Mouse (Mus musculus): ENCODE results near the gene Nans. TPM values are rescaled to one million over a fixed set of nuclear protein-coding genes. Genes with fewer than 3 reads are reported as not detected.

The Nans gene
- polyA plus RNA-seq, 1 experiment: 53.4 TPM

- peak overlapping the region; percentile 83 for H3K27ac ChIP-seq (ENCODE audit: control insufficient read depth, insufficient read depth, low read length)
- TF ChIP-seq POLR2A (IDR thresholded peaks at IDR 0.05; ENCODE audit: control insufficient read depth, extremely low read depth, insufficient read depth, low read length, poor library complexity): no peak
- no peak for DNase-seq
- WGBS: 36% methylated on average over 5 of the region's 5 CpGs
- H3K36me3 ChIP-seq (ENCODE audit: control insufficient read depth, insufficient read depth, low read length): no peaks in the 10 kb centered on the region; the same call in 1 of the 2 replicates
- no peaks in the 10 kb centered on the region for H3K27me3 ChIP-seq (ENCODE audit: control insufficient read depth, insufficient read depth, low read length)
- H3K4me3 ChIP-seq (ENCODE audit: control insufficient read depth, insufficient read depth, low read length): no peak overlapping the region
- H3K4me1 ChIP-seq (replicated peaks; ENCODE audit: control insufficient read depth, insufficient read depth, low read length): peaks cover 26% of the 10 kb centered on the region
Measured at GRCm38 (mm10) chr4:46454097-46454864, 34.8 kb upstream of the Nans start.

GRCm38 (mm10) chr4:46456762-46457161 lies 32.3 kb upstream of the Nans start:
- Histone ChIP-seq H3K27ac (ENCODE audit: control insufficient read depth, insufficient read depth, low read length) (no peak overlapping the region), H3K36me3 (ENCODE audit: control insufficient read depth, insufficient read depth, low read length) (peaks cover 18% of the 10 kb centered on the region), H3K4me1 (replicated peaks; ENCODE audit: control insufficient read depth, insufficient read depth, low read length) (peaks cover 23% of the 10 kb centered on the region), H3K4me3 (ENCODE audit: control insufficient read depth, insufficient read depth, low read length) (no peak overlapping the region), H3K27me3 (ENCODE audit: control insufficient read depth, insufficient read depth, low read length) (no peaks in the 10 kb centered on the region)
- DNase-seq: no peak
- TF ChIP-seq CTCF (IDR thresholded peaks at IDR 0.05; ENCODE audit: borderline replicate concordance, control insufficient read depth, extremely low read depth, insufficient read depth, low read length, poor library complexity) (no peak), POLR2A (IDR thresholded peaks at IDR 0.05; ENCODE audit: control insufficient read depth, extremely low read depth, insufficient read depth, low read length, poor library complexity) (no peak)
- WGBS: 72% methylated on average over 4 of the region's 4 CpGs

GRCm38 (mm10) chr4:46457186-46457585 lies 31.9 kb upstream of the Nans start:
- Histone ChIP-seq H3K36me3 (ENCODE audit: control insufficient read depth, insufficient read depth, low read length) (peaks cover 22% of the 10 kb centered on the region), H3K4me1 (replicated peaks; ENCODE audit: control insufficient read depth, insufficient read depth, low read length) (peaks cover 23% of the 10 kb centered on the region), H3K27me3 (ENCODE audit: control insufficient read depth, insufficient read depth, low read length) (no peaks in the 10 kb centered on the region), H3K4me3 (ENCODE audit: control insufficient read depth, insufficient read depth, low read length) (no peak overlapping the region), H3K27ac (ENCODE audit: control insufficient read depth, insufficient read depth, low read length) (no peak overlapping the region)
- DNase-seq: no peak
- WGBS: 82% methylated on average over 3 of the region's 3 CpGs
- TF ChIP-seq POLR2A (IDR thresholded peaks at IDR 0.05; ENCODE audit: control insufficient read depth, extremely low read depth, insufficient read depth, low read length, poor library complexity) (no peak), CTCF (IDR thresholded peaks at IDR 0.05; ENCODE audit: borderline replicate concordance, control insufficient read depth, extremely low read depth, insufficient read depth, low read length, poor library complexity) (no peak)

GRCm38 (mm10) chr4:46458411-46458810 lies 30.6 kb upstream of the Nans start:
- Histone ChIP-seq H3K27ac (ENCODE audit: control insufficient read depth, insufficient read depth, low read length) (no peak overlapping the region), H3K4me3 (ENCODE audit: control insufficient read depth, insufficient read depth, low read length) (no peak overlapping the region), H3K4me1 (replicated peaks; ENCODE audit: control insufficient read depth, insufficient read depth, low read length) (peaks cover 15% of the 10 kb centered on the region), H3K27me3 (ENCODE audit: control insufficient read depth, insufficient read depth, low read length) (no peaks in the 10 kb centered on the region), H3K36me3 (ENCODE audit: control insufficient read depth, insufficient read depth, low read length) (peaks cover 31% of the 10 kb centered on the region)
- WGBS: 79% methylated on average over 2 of the region's 2 CpGs
- DNase-seq: no peak
- TF ChIP-seq CTCF (IDR thresholded peaks at IDR 0.05; ENCODE audit: borderline replicate concordance, control insufficient read depth, extremely low read depth, insufficient read depth, low read length, poor library complexity) (no peak), POLR2A (IDR thresholded peaks at IDR 0.05; ENCODE audit: control insufficient read depth, extremely low read depth, insufficient read depth, low read length, poor library complexity) (no peak)

- 88% methylated on average over 7 of the region's 7 CpGs for WGBS
- DNase-seq: peak; percentile 68
- Histone ChIP-seq H3K4me3 (ENCODE audit: control insufficient read depth, insufficient read depth, low read length) (no peak overlapping the region), H3K27me3 (ENCODE audit: control insufficient read depth, insufficient read depth, low read length) (no peaks in the 10 kb centered on the region), H3K36me3 (ENCODE audit: control insufficient read depth, insufficient read depth, low read length) (peaks cover 76% of the 10 kb centered on the region), H3K27ac (ENCODE audit: control insufficient read depth, insufficient read depth, low read length) (no peak overlapping the region), H3K4me1 (replicated peaks; ENCODE audit: control insufficient read depth, insufficient read depth, low read length) (no peaks in the 10 kb centered on the region)
- TF ChIP-seq POLR2A (IDR thresholded peaks at IDR 0.05; ENCODE audit: control insufficient read depth, extremely low read depth, insufficient read depth, low read length, poor library complexity) (no peak), CTCF (IDR thresholded peaks at IDR 0.05; ENCODE audit: borderline replicate concordance, control insufficient read depth, extremely low read depth, insufficient read depth, low read length, poor library complexity) (peak; percentile 72; the same call in 1 of the 2 replicates)
Measured at GRCm38 (mm10) chr4:46463130-46463830, 25.8 kb upstream of the Nans start.

GRCm38 (mm10) chr4:46465740-46466139 lies 23.3 kb upstream of the Nans start:
- Histone ChIP-seq H3K4me1 (replicated peaks; ENCODE audit: control insufficient read depth, insufficient read depth, low read length) (no peaks in the 10 kb centered on the region), H3K27me3 (ENCODE audit: control insufficient read depth, insufficient read depth, low read length) (no peaks in the 10 kb centered on the region), H3K27ac (ENCODE audit: control insufficient read depth, insufficient read depth, low read length) (no peak overlapping the region), H3K4me3 (ENCODE audit: control insufficient read depth, insufficient read depth, low read length) (no peak overlapping the region), H3K36me3 (ENCODE audit: control insufficient read depth, insufficient read depth, low read length) (peaks cover 93% of the 10 kb centered on the region)
- DNase-seq: no peak
- TF ChIP-seq CTCF (IDR thresholded peaks at IDR 0.05; ENCODE audit: borderline replicate concordance, control insufficient read depth, extremely low read depth, insufficient read depth, low read length, poor library complexity): no peak
- TF ChIP-seq POLR2A (IDR thresholded peaks at IDR 0.05; ENCODE audit: control insufficient read depth, extremely low read depth, insufficient read depth, low read length, poor library complexity): no peak
- WGBS: 88% methylated on average over 3 of the region's 3 CpGs
